Mouse (Mus musculus) adrenal gland, adult 2 months (tissue): ENCODE results near the gene Fgd3. TPM values are rescaled to one million over a fixed set of nuclear protein-coding genes. Genes with fewer than 3 reads are reported as not detected.
A peak's percentile ranks its signal among the peaks of the same experiment; 100 is the strongest.

Experiments
- DNase-seq: peaks from one replicate; pipeline ENCODE4 v3.0.0; 2021
- polyA plus RNA-seq: library from polyadenylated mRNA; depleted of rRNA; stranded (reverse); fragments of >200 nt; gene quantifications from 2 replicates; pipeline ENCODE4 v1.2.3, GENCODE M21; 2012
- total RNA-seq, 2 experiments: library from RNA; stranded (reverse); gene quantifications; 2 replicates each; pipeline ENCODE4 v1.2.3; 2021

Fgd3 gene
- total and polyA plus RNA-seq, 3 experiments: 1.3 to 6.0 (median 3.1) TPM

DNA sequence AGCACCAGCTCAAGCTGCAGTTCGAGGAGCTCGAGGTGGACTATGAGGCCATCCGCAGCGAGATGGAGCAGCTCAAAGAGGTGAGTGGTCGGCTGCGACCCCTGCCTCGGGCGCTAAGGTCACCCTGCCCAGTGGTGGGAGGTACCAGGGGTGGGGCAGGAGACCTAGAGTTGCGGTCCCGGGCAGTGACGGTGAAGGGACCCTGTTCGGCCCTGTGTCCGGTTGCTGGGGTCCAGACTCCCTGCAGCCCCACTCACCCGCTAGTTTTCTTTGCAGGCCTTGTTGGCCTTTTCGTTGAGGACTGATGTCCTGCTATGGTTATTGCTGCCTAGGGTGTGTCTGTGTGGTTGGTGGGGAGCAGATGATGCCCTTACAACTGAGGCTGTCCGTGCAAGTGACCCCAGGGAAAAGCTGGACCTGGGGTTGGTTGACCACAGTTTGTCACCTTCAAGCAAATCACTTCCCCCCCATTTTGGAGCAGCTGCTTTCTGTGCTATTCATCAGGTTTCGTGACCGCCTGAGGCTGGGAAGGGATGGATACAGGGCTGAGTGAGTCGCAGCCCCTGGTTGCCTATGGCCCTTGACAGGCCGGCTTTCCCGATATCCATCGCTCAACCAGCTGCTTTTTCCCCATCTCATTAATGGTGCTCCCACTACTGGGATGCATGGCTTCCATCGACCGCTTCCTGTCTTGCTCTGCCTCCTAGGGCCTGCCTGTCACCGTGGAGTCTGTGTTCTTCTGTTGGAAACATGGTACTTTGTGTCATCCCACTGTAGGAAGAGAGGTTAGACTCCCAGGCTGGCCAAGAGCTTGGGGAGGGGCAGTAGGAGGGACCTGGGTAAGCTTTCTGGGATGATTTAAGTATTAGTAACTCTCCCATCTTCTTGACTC, 22.0 kb upstream of the Fgd3 start:
- DNase-seq: no peak

DNA sequence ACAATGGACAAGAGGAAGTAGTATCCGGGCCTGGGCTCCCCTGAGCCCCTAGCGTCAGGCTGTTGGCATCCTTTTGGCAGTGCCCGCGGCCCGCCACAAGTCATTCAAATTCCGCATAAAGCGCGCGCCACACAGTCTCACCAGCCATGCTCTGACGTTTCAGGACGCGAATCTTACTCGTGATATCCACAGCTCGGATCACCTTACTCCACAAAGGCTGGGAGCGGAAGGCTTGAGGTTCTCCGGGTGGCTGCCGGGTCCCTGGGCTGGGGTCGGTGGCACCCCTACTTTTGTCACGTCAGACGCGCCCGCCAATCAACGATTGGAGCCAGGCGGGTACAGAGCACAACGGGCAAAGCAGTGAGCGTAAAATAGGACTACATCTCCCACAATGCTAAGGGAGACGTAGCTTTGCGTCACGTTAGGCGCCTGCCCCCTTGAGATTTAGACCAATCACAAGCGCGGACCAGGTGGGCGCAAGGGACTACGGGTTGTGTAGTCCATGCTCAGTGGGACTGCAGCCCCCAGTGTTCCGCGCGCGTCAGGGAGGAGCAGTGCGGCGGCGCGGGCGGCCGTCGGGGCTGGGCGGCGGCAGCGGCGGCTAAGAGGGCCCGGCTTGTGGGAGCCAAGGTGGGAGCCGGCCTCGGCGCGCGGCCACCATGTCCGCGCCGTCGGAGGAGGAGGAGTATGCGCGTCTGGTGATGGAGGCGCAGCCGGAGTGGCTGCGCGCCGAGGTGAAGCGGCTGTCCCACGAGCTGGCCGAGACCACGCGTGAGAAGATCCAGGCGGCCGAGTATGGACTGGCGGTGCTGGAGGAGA, 21.1 kb upstream of the Fgd3 start, which contains the start of gene Bicd2:
TSS of gene Bicd2 (plus strand) at position 574 of the 819 bp plus-strand sequence.
- DNase-seq: peak; percentile 97

DNA sequence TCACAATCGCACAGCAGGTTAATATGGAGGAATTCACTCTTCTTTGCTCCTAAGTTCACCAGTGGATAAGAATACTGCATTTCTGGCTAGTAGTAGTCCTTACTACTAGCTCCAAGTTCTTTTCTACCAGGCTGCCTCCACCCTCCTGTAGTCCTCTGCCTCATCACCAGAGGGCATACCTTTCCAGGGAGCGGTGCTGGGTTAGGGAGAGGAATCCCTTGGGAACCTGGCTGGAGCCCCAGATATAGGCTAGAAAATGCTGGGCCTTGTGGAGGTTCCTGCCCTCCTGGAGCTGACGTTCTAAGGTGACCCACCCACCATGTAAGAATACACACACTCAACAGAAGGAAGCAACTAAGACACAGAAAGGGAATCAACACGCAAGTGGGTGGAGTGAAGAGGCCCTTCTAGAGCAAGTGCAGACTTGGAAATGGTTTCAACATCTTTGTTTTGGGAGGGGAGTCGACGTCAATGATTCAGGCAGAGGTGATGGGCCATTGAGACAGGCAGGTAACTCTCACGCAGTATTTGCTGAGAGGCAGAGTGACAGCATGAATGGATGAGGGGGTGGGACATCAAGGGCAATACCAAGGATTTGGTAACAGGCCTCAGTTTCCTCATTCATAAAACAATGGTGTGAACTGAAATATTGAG, 18.9 kb upstream of the Fgd3 start:
- peak; percentile 77 for DNase-seq

DNA sequence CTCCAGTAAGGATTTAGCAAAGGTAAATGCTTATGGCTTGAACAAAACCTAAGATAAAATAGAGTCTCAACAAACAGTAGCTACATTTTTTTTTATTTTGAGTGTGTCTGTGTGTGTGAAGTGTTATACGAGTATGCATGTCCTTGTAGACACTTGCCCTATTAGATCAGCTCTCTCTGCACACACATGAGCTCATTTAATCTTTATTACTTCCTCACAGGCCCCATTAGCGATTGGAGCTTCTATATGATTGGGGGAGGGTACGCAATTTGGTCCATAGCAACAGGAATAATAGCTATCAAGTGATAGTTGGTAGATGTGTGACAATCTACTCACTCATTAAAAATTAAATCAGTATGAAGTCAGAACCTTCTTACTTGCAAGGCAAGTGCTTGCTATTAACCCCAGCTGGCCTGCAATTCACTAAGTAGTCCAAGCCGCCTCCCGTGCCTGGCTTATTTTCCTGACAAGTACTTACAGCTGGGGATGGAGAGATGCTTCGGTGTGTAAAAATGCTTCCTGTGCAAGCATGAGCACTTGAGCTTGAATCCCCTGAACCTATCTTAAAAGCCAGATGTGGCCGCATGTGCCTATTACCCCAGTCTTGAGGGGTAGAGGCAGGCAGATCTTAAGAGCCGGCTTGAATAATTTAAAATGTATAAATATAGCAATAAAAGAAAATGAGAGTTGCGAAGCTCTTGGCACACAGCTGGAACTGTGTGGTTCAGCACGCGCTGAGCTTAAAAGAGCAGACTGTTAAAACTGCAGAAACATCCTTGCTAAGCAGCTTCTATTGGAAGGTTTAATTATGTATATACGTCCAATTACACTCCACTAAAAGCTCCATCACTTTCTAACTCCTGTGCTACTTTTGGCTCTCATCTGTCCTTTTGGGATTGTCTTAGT, 15.2 kb upstream of the Fgd3 start:
- DNase-seq: no peak

DNA sequence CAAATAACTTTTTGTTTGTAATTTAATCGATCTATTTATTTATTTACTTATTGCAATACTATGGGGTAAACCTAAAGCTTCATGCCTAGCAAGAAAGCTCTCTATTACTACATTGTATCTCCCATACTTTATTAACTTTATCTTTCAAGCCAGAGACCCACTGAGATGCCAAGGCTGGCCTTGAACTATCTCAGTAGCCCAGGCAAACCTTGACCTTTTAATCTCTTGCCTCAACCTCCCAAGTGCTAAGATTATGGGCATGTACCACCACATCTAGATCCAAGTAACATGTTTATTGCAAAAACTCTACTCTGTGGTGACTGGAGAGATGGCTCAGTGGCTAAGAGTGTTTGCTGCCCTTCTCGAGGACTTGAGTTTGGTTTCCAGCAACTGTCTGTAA, 13.1 kb upstream of the Fgd3 start:
- DNase-seq: no peak

DNA sequence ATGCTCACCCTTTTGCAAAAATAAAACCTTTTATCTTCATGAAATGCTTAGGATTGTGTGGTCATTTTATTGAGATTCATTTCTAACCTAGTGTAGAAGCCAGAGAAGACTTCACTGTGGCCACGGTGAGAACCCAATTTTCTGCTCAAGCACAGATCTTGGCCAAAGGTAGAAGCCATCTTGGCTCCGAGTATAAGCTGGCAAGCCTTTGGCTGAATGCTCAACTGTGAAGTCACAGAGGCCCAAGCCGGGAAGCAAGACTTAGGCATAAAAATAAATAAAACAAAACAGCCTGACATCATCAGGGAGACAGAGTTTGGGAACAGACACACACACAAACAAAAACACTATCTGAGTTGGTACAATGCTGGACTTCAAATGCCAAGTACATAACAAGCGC, 8.0 kb upstream of the Fgd3 start:
- no peak for DNase-seq

DNA sequence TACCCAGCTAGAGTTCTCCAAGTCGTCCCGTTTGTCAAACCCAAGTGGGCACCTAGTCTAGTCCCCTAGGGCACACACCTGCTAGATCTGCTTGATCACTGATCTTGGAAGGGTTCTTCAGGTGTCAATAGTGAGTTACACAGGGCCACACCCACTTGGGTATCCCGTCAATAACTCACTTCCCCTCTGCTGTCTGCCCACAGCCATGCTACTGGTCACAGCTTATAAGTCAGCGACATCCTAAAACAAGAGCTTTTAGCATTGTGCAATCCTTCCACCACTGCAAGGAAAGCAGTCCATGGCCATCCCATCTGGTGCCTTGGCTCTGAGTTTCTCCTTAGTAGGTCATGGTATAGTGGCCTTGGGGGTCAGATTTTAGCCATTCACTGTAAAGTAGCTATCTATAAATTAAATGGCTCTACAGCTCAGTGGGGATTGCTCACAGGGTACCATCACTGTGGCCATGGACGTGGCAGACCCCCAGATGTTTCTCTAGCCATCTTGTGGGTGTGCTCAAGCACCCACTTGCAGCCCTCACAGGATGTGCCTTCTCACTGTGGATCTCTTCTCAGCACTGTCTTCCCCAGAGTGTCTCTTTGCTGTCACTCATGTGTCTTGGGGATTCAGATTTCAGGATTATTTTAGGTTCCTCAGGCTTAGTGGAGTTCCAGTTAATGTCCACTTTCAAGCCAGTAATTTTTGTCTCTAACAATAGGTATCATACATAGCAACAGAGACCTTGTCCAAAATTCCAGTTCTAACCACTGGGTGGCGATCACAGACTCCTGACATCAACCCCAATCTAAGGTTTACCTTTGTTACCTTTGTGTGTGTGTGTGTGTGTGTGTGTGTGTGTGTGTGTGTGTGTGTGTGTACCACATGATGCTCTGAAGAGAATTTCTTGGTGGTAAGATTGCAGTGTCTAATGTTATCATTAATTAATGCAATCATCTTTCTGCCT, 6.4 kb upstream of the Fgd3 start:
- peak; percentile 56 for DNase-seq

DNA sequence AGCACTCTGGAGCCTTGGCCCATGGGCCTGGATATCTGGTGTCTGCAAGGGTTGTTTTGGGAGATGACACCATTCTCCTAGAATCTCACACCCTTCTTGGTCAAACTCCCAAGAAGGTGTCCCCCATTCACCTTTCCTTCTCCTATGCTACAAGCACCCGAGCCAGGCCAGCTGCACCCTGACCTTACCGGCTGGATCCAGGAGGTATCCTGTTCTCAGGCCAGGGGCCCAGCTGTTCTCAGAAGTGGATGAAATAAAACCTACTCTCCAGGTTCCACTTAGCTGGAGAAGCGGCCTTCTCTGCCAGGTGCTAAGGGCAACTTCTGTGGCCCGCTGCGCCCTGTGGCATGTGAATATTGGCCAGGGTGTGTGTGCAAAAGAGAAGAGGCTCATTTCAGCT, 4.8 kb upstream of the Fgd3 start:
- DNase-seq: no peak

DNA sequence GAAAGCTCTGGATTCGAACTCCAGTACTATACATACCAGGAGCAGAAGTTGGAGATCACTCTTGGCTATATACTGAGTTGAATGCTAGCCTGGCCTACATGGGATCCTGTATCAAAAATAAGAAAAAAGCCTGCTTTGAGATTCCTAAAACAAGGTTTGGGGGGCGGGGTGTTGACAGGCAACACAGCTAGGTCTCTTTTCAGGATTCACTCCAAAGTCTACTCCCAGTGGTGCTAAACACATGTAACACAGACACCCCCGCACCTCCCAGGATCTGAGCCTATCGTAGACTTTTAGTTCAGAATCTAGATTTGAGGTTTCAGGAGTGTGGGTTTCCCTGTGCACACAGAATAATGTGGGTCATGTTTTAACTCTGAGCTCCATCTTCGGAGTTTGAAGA, 2.6 kb upstream of the Fgd3 start:
- DNase-seq: no peak

DNA sequence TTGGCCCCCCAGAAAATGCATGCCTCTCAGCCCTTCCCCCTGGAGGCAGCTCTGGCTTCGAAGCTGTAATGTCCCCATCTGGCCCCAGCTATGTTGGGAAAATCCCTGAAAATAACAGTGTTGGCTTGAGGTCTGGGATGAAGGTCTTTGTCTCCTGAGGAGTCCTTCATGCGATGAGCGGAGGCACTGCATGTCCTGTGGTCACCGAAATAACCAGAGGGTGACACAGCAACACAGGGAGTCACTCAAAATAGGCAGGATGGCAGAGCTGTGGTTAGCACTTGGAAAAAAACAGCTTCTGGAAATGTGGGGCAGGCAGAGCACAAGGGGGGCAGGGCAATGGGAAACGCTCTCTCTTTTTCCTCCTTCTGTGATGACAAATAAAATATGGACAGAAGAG, 2.1 kb upstream of the Fgd3 start:
- DNase-seq: no peak

DNA sequence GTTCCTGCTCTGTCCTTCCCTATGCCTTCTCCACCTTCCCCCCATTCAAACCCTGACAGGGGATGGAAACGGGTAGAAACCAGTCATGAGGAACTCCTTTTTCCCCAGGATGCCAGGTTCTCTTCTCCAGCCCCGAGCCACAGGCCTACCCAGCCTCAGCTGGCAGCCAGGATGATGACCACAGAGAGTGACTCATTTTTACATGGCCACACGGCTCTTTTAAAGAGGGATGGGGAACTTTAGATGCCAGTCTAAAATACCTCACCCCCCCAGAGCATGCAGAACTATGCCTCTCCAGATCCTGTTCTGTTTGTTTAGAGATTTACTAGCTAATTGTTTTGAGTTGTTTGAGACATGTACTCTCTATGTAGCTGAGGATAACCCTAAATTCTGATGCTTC, 1.3 kb upstream of the Fgd3 start:
- peak; percentile 68 for DNase-seq

DNA sequence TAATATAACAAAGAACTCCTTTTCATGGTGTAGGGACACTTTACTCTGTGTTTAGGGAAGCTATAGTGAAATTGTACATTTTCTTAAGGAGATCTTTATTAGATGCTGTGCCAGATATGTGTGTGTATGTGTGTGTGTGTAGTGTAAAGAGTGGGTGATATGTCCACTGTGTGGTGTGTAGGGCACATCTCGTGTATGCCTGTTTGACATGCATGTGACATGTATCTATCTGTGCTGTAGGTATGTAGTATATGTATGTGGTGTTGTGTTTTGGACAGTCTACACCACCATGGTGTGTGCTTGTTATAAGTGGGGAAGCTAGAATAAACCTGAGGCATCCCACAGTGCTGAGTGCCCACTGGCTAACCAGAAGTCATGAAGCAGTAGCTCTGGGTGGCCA, 403 bp upstream of the Fgd3 start:
- no peak for DNase-seq

DNA sequence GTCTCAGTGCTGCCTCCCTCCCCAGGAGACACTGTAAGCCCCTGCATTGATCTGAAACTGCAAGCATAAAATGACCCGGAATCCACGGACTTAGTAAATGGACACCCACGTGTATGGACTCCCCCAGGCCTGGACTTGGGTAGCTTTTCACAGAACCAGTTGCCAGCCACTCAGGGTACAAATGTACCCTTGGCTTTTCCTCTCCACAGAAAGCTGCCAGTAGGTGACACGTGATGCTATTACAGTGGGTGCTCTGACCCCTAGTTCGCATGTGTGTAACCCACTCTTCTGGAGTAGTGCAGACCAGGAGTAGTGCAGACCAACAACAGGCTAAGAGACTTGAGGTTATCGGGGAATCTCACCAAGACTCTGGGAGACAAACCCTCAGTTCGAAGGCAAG, 2.2 kb downstream of the Fgd3 start:
- no peak for DNase-seq

DNA sequence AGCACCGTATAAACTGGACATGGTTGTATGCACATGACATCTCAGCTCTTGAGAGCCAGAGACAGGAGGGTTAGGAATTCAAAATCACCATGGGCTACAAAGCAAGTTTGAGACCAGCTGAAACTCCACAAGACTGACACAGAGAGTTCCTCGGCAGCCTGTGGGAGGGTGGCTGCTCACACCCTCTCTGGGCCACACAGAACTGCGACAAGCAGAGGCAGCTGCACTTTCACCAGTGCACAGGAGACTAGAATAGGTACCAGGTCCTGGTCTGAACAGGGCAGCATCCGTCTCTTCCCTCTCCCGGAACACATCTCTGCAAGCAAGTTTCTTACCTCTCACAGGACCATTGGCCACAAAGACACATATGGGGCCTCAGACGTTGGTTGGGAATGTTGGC, 2.6 kb downstream of the Fgd3 start:
- DNase-seq: no peak

DNA sequence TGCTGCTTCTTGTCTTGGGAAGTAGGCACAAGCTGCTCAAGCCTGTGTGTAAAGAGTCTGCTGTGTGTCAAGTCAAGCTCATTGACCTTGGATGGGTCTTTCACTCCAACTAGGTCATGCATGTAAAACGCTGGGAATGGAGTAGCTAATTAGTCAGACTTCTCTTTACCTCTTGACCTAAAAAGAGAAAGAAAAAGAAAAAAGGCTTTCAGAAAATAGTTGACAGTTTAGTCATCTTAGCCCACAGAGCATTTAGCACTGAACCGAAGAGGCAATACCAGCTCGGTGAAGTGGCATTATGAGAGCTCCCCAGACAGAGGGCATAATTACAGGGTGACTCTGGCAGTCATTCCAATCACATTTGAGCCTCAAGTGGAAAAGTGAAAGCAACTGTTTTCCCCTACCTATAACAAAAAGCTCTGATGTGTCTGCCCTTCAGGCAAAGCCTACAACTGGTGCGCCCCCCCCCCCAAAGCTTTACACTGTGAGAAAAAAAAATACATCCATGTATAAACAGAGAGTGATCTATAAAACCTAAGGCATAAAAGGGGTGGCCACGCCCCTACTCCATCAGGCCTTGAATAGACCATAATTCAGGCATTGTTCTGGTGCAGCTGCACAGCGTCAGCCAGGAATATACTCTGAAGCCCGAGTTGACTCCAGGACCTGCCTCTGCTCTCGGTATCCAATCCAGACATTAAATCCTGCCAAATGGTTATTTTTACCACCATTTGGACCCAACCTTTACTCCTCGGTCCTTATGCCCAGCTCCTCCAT, 3.5 kb downstream of the Fgd3 start:
- peak; percentile 52 for DNase-seq

DNA sequence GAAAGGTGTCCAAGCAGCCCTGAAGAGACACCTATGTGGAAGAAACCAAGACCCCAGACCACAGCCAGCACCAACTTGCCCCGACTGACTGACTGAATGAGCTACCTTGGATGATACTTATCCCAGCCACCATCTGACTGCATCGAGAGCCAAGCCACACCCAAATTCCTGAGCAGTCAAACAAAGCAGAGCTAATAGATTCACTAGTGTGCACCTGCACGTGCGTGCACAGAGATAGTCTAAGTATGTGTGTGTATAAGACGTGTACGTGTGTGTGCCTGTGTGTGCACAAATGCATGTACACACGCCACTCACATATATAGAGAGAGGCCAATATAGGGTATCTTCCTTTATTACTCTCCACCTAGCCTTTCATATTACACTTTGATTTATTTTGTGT, 8.5 kb downstream of the Fgd3 start:
- no peak for DNase-seq

DNA sequence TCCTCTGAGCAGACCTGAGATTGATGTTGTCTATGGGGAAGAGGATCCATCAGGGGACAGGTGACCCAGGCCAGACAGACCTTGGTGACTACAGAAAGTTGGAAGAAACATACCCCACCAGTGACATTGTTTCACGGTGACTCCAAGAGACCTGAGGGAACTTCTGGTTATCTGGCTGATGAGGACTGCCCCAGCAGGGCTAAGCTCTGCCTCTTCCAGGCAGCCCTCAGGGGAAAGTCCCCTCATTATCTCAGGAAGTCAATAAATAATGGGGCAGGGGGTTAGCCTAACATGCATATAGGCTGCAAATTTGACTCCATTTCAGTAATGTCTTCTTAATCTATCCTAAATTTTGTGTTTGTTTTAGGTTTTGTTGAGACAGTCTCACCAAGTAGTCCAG, 10.6 kb downstream of the Fgd3 start:
- no peak for DNase-seq

DNA sequence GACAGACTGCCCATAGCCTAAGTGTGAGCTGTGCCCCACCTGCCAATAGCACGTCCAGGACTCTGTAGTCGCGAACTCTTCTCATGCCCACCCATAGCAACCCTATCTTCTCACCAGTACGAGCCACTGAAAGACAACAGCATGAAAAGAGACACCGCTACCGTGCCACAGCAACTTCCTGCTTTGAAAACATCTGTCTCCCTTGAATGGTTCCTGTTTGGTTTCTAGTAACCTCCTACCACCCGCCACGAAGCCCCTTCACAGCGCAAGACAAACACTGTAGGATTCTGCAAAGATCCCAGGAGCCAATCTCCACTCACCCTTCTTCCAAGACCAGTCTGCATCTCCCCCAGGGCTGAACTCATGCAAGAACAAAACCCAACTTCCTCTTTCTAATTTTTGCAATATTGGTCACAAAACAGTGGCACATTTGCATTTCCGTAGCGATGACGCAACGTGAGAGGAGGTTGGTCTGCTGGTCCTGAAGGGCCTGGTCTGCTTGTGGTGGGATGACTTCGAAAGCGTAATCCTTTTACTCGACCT, 11.2 kb downstream of the Fgd3 start:
- no peak for DNase-seq

DNA sequence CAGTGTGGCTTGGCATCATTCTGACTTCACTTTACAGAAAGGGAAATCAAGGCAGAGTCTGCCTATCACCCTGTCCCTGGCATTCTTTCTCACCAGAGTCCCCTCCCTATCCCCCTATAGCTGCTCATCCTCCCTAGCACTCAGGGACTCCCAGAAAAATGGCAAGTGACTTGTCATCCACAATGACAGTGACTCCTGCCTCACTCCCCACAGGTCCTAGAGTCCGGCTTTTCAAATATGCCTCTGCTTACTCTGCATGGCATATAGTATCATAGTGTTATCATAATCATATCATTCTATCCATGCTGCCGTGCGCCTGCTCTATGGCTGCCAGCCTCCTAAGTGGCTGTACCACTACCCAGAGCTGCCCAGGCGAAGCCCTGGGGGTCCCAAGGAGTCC, 11.9 kb downstream of the Fgd3 start:
- DNase-seq: no peak
